Mouse (Mus musculus) gastrocnemius, postnatal 10 days (tissue): ENCODE measurements around the gene Strip1. TPM values are rescaled to one million over a fixed set of nuclear protein-coding genes. Genes with fewer than 3 reads are reported as not detected.

ENCODE experiments used
- DNase-seq: peaks from one replicate; pipeline ENCODE4 v3.0.0; 2021; ENCODE audit warnings: mixed read lengths
- total RNA-seq, 2 experiments: library from RNA; stranded (reverse); gene quantifications; 2 replicates each; pipeline ENCODE4 v1.2.3; 2021

Strip1 gene
- total RNA-seq, 2 experiments from 2014 or later: 21.4 to 24.1 TPM

GRCm38 (mm10) chr3:107593632-107594031 is 37.9 kb downstream of the Strip1 start:
- DNase-seq: no peak

- no peak for DNase-seq
Measured at GRCm38 (mm10) chr3:107591612-107592011, 39.9 kb downstream of the Strip1 start.

- DNase-seq: no peak
Measured at GRCm38 (mm10) chr3:107586504-107586903, 45.0 kb downstream of the Strip1 start.

- no peak for DNase-seq
Measured at GRCm38 (mm10) chr3:107583893-107584292, 47.6 kb downstream of the Strip1 start.

GRCm38 (mm10) chr3:107582875-107583767 is 48.4 kb downstream of the Strip1 start:
- DNase-seq: no peak

- DNase-seq: no peak
Measured at GRCm38 (mm10) chr3:107582130-107582874, 49.2 kb downstream of the Strip1 start.

GRCm38 (mm10) chr3:107581103-107582010 is 50.1 kb downstream of the Strip1 start:
- no peak for DNase-seq

GRCm38 (mm10) chr3:107579466-107579865 is 52.0 kb downstream of the Strip1 start:
- peak; percentile 77 for DNase-seq

- no peak for DNase-seq
Measured at GRCm38 (mm10) chr3:107577810-107578390, 53.6 kb downstream of the Strip1 start.

GRCm38 (mm10) chr3:107576807-107577206 is 54.7 kb downstream of the Strip1 start:
- no peak for DNase-seq

GRCm38 (mm10) chr3:107571205-107571604 is 60.3 kb downstream of the Strip1 start:
- no peak for DNase-seq

GRCm38 (mm10) chr3:107568721-107569120 is 62.8 kb downstream of the Strip1 start:
- no peak for DNase-seq

GRCm38 (mm10) chr3:107567766-107568165 is 63.7 kb downstream of the Strip1 start:
- DNase-seq: no peak

GRCm38 (mm10) chr3:107565331-107565730 is 66.2 kb downstream of the Strip1 start:
- DNase-seq: no peak

- no peak for DNase-seq
Measured at GRCm38 (mm10) chr3:107563880-107564279, 67.6 kb downstream of the Strip1 start.

GRCm38 (mm10) chr3:107562591-107562990 is 68.9 kb downstream of the Strip1 start:
- DNase-seq: no peak

Other genes with a start within 250 kb of the Strip1 start
- gene Kcnc4, start 172.1 kb downstream of the Strip1 start, total RNA-seq: 10 to 100 TPM; 53.2 to 59.6 TPM
- gene Slc6a17, start 113.7 kb downstream of the Strip1 start, total RNA-seq: under 1 TPM; 0.94 to 0.95 TPM
- not detected for gene Ubl4b, start 76.6 kb downstream of the Strip1 start, total RNA-seq
- gene Alx3, start 36.7 kb downstream of the Strip1 start, total RNA-seq: not detected
- not detected for gene Gm10961, start 372 bp downstream of the Strip1 start, total RNA-seq
- 10 to 100 TPM; 47.4 to 53.9 TPM for gene Ahcyl1, start 64.9 kb upstream of the Strip1 start, total RNA-seq
- 10 to 100 TPM; 14.2 to 21.4 TPM for gene Csf1, start 128.8 kb upstream of the Strip1 start, total RNA-seq
- not detected for gene Eps8l3, start 245.5 kb upstream of the Strip1 start, total RNA-seq